Mouse (Mus musculus): ENCODE data around the gene Usp32. TPM values are rescaled to one million over a fixed set of nuclear protein-coding genes. Genes with fewer than 3 reads are reported as not detected.
A peak's percentile ranks its signal among the peaks of the same experiment; 100 is the strongest.

Gene Usp32
- total and polyA plus RNA-seq, 3 experiments, result 9.9 to 163 (median 24.9) TPM

DNA sequence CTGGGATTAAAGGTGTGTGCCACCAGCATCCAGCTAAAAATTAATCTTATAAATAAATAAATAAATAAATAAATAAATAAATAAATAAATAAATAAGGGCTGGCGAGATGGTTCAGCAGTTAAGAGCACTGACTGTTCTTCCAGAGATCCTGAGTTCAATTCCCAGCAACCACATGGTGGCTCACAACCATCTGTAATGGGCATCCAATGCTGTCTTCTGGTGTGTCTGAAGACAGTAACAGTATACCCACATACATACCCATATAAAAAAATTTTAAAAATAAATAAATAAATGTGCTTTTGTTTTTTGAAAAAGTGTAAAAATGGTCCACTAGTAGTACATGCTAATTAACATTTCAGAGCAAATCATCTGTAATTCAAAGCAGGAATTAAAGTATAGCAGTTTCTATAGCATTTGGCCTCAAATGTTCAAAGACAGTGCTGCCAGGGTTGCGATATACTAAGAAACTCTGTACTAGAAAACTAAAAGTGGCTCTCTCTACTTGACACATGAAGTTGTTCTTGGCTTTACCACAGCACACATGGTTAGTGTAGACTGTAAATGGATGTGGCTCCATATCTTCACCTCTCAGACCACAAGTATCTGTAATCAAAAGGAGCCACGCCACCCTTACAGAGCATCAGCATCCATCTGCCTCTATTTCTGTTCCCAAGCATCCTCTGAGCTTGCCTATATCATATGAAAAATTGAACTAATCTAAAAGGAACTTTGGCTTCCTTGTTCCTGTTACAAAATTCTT, 23.7 kb downstream of the Usp32 start:
- peak; percentile 66 for ATAC-seq (ENCODE audit: extremely low read depth, insufficient number of reproducible peaks, low FRiP score, poor library complexity, severe bottlenecking)
- H3K27me3 ChIP-seq (ENCODE audit: insufficient read depth, low read length), result no peaks in the 10 kb centered on the region
- H3K9me3 ChIP-seq (replicated peaks), result no peaks in the 10 kb centered on the region
- H3K4me1 ChIP-seq (ENCODE audit: insufficient read depth, low read depth, low read length), result peaks cover 36% of the 10 kb centered on the region
- H3K36me3 ChIP-seq (replicated peaks), result peaks cover 7% of the 10 kb centered on the region
- H3K4me3 ChIP-seq (ENCODE audit: low read depth, low read length), result no peak overlapping the region
- TF ChIP-seq POLR2AphosphoS5 (IDR thresholded peaks at IDR 0.05; ENCODE audit: insufficient replicate concordance, low read depth, low read length) (no peak), TAL1 (conservative IDR thresholded peaks at IDR 0.05; ENCODE audit: low read depth, low read length) (peak; percentile 91)
- peak; percentile 46 for DNase-seq (ENCODE audit: low spot score)

DNA sequence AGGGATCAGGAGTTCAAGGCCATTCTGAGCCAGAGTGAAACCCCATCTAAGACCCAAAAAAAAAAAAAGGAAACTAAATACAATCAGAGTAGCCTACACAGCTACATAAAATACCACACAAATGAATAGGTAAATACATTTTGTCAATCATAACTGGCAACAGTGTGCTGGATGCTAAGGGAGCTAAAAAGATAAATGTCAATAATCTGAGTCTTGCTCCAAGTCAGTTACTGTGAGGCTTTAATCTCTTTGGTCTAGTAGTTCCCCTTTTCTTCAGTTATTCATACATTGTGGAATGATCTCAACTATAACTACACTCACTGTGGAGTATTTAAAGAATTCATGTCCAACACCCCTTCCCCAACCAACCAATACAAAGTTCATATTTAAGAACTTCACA, 30.0 kb downstream of the Usp32 start:
- DNase-seq (ENCODE audit: low spot score), result no peak
- Histone ChIP-seq H3K4me1 (ENCODE audit: insufficient read depth, low read depth, low read length) (peaks cover 46% of the 10 kb centered on the region), H3K36me3 (replicated peaks) (peaks cover 12% of the 10 kb centered on the region), H3K9me3 (replicated peaks) (peaks cover 2% of the 10 kb centered on the region), H3K4me3 (ENCODE audit: low read depth, low read length) (no peak overlapping the region), H3K27me3 (ENCODE audit: insufficient read depth, low read length) (no peaks in the 10 kb centered on the region)
- TF ChIP-seq TAL1 (conservative IDR thresholded peaks at IDR 0.05; ENCODE audit: low read depth, low read length), result no peak
- no peak for TF ChIP-seq GATA1 (IDR thresholded peaks at IDR 0.05; ENCODE audit: borderline replicate concordance, low read length)
- TF ChIP-seq CTCF (IDR thresholded peaks at IDR 0.05; ENCODE audit: low read depth, low read length), result no peak
- no peak for ATAC-seq (ENCODE audit: extremely low read depth, insufficient number of reproducible peaks, low FRiP score, poor library complexity, severe bottlenecking)

- H3K9me3 ChIP-seq (replicated peaks), result peaks cover 2% of the 10 kb centered on the region
- peaks cover 13% of the 10 kb centered on the region for H3K36me3 ChIP-seq (replicated peaks)
- ATAC-seq (ENCODE audit: extremely low read depth, insufficient number of reproducible peaks, low FRiP score, poor library complexity, severe bottlenecking), result peak; percentile 45
- no peak for TF ChIP-seq GATA2 (IDR thresholded peaks at IDR 0.05; ENCODE audit: borderline replicate concordance, low read depth, low read length)
- TF ChIP-seq TAL1 (conservative IDR thresholded peaks at IDR 0.05; ENCODE audit: low read depth, low read length), result peak; percentile 71
- peaks cover 48% of the 10 kb centered on the region for H3K4me1 ChIP-seq (ENCODE audit: insufficient read depth, low read depth, low read length)
- H3K27me3 ChIP-seq (ENCODE audit: insufficient read depth, low read length), result no peaks in the 10 kb centered on the region
- no peak overlapping the region for H3K4me3 ChIP-seq (ENCODE audit: low read depth, low read length)
- peak; percentile 30 for DNase-seq (ENCODE audit: low spot score)
Measured at GRCm38 (mm10) chr11:85107217-85107616, 32.7 kb downstream of the Usp32 start.

DNA sequence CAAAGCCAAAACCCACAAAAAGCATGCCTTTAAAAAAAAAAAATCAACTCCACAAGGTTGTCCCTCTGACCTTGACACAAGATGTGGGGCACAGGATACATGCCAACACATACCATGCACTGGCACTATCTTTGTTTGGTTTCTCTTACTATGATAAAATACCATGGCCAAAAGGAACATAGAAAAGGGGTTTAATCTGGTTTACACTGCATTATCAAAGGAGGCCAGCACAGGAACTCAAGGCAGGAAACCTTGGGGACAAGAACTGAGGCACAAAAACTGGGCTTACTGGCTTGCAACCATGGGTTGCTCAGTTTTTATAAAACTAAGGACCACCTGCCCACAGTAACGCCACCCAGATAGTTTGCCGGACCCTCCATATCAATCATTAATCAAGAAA, 34.1 kb downstream of the Usp32 start:
- Histone ChIP-seq H3K9me3 (replicated peaks) (no peaks in the 10 kb centered on the region), H3K4me3 (ENCODE audit: low read depth, low read length) (no peak overlapping the region), H3K36me3 (replicated peaks) (peaks cover 9% of the 10 kb centered on the region), H3K4me1 (ENCODE audit: insufficient read depth, low read depth, low read length) (peaks cover 45% of the 10 kb centered on the region), H3K27me3 (ENCODE audit: insufficient read depth, low read length) (no peaks in the 10 kb centered on the region)
- ATAC-seq (ENCODE audit: extremely low read depth, insufficient number of reproducible peaks, low FRiP score, poor library complexity, severe bottlenecking), result no peak
- no peak for TF ChIP-seq CTCF (IDR thresholded peaks at IDR 0.05; ENCODE audit: low read depth, low read length)
- TF ChIP-seq POLR2AphosphoS5 (IDR thresholded peaks at IDR 0.05; ENCODE audit: insufficient replicate concordance, low read depth, low read length), result no peak
- TF ChIP-seq GATA2 (IDR thresholded peaks at IDR 0.05; ENCODE audit: borderline replicate concordance, low read depth, low read length), result no peak
- TF ChIP-seq TAL1 (conservative IDR thresholded peaks at IDR 0.05; ENCODE audit: low read depth, low read length), result no peak
- TF ChIP-seq GATA1 (IDR thresholded peaks at IDR 0.05; ENCODE audit: borderline replicate concordance, low read length), result no peak
- no peak for DNase-seq (ENCODE audit: low spot score)

DNA sequence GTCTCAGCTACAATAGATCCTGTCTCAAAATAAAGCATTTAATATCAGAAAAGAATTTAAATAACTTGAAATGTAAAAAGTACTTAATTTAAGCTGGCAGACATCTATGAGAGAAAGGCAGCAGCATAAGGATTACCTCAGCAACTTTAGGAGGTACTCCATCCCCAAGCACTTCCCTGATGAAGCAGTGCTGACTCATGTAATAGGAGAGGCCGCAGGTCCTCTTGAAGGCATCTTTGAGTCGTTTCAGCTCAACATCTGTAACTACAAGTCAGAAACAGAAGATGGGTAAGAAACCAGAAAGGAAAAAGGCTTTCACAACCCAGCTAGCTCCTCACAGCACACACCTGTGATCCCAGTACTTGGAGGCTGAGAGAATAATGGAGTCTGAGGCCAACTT, 36.2 kb downstream of the Usp32 start:
- no peak overlapping the region for H3K4me3 ChIP-seq (ENCODE audit: low read depth, low read length)
- H3K4me1 ChIP-seq (ENCODE audit: insufficient read depth, low read depth, low read length), result peaks cover 32% of the 10 kb centered on the region
- H3K9me3 ChIP-seq (replicated peaks), result no peaks in the 10 kb centered on the region
- H3K36me3 ChIP-seq (replicated peaks), result peaks cover 13% of the 10 kb centered on the region
- TF ChIP-seq GATA1 (IDR thresholded peaks at IDR 0.05; ENCODE audit: borderline replicate concordance, low read length), result no peak
- no peak for TF ChIP-seq TAL1 (conservative IDR thresholded peaks at IDR 0.05; ENCODE audit: low read depth, low read length)
- no peak for TF ChIP-seq GATA2 (IDR thresholded peaks at IDR 0.05; ENCODE audit: borderline replicate concordance, low read depth, low read length)
- TF ChIP-seq CTCF (IDR thresholded peaks at IDR 0.05; ENCODE audit: low read depth, low read length), result no peak
- no peak for TF ChIP-seq POLR2AphosphoS5 (IDR thresholded peaks at IDR 0.05; ENCODE audit: insufficient replicate concordance, low read depth, low read length)
- DNase-seq (ENCODE audit: low spot score) (no peak), ATAC-seq (ENCODE audit: extremely low read depth, insufficient number of reproducible peaks, low FRiP score, poor library complexity, severe bottlenecking) (no peak)
- H3K27me3 ChIP-seq (ENCODE audit: insufficient read depth, low read length), result no peaks in the 10 kb centered on the region

DNA sequence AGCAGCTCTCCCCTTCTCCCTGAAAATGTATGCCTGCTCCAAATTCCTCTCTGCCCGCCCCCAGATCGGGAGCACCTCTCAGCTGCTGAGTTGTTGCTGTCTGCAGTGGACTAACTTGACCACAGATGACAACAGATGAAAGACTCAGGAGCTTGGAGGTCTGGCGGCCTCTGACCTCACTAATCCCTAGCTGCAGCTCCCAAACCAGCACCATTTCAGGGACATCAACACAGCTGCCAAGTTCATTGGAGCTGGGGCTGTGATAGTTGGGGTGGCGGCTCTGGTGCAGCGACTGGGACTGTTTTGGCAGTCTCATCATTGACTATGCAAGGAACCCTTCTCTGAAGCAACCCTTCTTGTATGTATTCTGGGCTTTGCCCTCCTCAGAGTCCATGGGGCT, 44.8 kb downstream of the Usp32 start:
- ATAC-seq (ENCODE audit: extremely low read depth, insufficient number of reproducible peaks, low FRiP score, poor library complexity, severe bottlenecking), result no peak
- TF ChIP-seq POLR2AphosphoS5 (IDR thresholded peaks at IDR 0.05; ENCODE audit: insufficient replicate concordance, low read depth, low read length) (no peak), GATA1 (IDR thresholded peaks at IDR 0.05; ENCODE audit: borderline replicate concordance, low read length) (no peak), CTCF (IDR thresholded peaks at IDR 0.05; ENCODE audit: low read depth, low read length) (no peak), GATA2 (IDR thresholded peaks at IDR 0.05; ENCODE audit: borderline replicate concordance, low read depth, low read length) (no peak), TAL1 (conservative IDR thresholded peaks at IDR 0.05; ENCODE audit: low read depth, low read length) (no peak)

More for the DNA sequence above, 44.8 kb downstream of the Usp32 start:
- Histone ChIP-seq H3K4me3 (ENCODE audit: low read depth, low read length) (no peak overlapping the region), H3K36me3 (replicated peaks) (peaks cover 27% of the 10 kb centered on the region), H3K9me3 (replicated peaks) (no peaks in the 10 kb centered on the region), H3K4me1 (ENCODE audit: insufficient read depth, low read depth, low read length) (no peaks in the 10 kb centered on the region), H3K27me3 (ENCODE audit: insufficient read depth, low read length) (no peaks in the 10 kb centered on the region)
- no peak for DNase-seq (ENCODE audit: low spot score)
